10 mouse cellular contexts compared by ENCODE assay signal in genomic region chr11:69989949-69990348, GRCm38 (mm10). TPM values are rescaled to one million over a fixed set of nuclear protein-coding genes. Genes with fewer than 3 reads are reported as not detected.
DNase-seq lines count a peak whose midpoint lies in the region; ATAC-seq lines count a peak whose summit lies in the region.
"Had no signal": no experiment of that assay in that cellular context is flagged by ENCODE, and none has a peak within 500 bp of the region (broad histone marks: within the 10 kb centered on the region; RNA-seq: fewer than 3 reads in every experiment).

No protein-coding gene starts in this region.

- no peaks in the 10 kb centered on the region for H3K9me3 ChIP-seq in forebrain, embryonic 15.5 days
- H3K9me3 ChIP-seq in forebrain, embryonic 12.5 days = no peaks in the 10 kb centered on the region
- H3K9me3 ChIP-seq in embryonic facial prominence, embryonic 12.5 days = no peaks in the 10 kb centered on the region
- H3K9me3 ChIP-seq in liver, embryonic 12.5 days (replicated peaks) = no peaks in the 10 kb centered on the region

- ATAC-seq in forebrain, embryonic 15.5 days (replicated peaks) = no peak
- ATAC-seq in forebrain, embryonic 12.5 days (ENCODE audit: low FRiP score) = no peak
- no peak for ATAC-seq in embryonic facial prominence, embryonic 12.5 days (ENCODE audit: insufficient number of reproducible peaks, insufficient read depth, low FRiP score, low TSS enrichment)
- no peak for ATAC-seq in liver, embryonic 12.5 days
- ATAC-seq in CD4-positive, CD25-positive, alpha-beta regulatory T cell, adult 4 months = no peak

- no peak overlapping the region for H3K4me2 ChIP-seq in forebrain, embryonic 15.5 days (replicated peaks)
- no peak overlapping the region for H3K4me2 ChIP-seq in forebrain, embryonic 12.5 days
- no peak overlapping the region for H3K4me2 ChIP-seq in embryonic facial prominence, embryonic 12.5 days (replicated peaks)
- peak overlapping the region; percentile 82; the same call in 1 of the 2 replicates for H3K4me2 ChIP-seq in liver, embryonic 12.5 days

- H3K36me3 ChIP-seq in forebrain, embryonic 15.5 days = peaks cover 65% of the 10 kb centered on the region
- H3K36me3 ChIP-seq in forebrain, embryonic 12.5 days (replicated peaks) = peaks cover 64% of the 10 kb centered on the region
- peaks cover 67% of the 10 kb centered on the region for H3K36me3 ChIP-seq in embryonic facial prominence, embryonic 12.5 days
- H3K36me3 ChIP-seq in liver, embryonic 12.5 days = peaks cover 80% of the 10 kb centered on the region

- H3K4me1 ChIP-seq in forebrain, embryonic 15.5 days = peaks cover 25% of the 10 kb centered on the region
- peaks cover 19% of the 10 kb centered on the region for H3K4me1 ChIP-seq in forebrain, embryonic 12.5 days
- H3K4me1 ChIP-seq in embryonic facial prominence, embryonic 12.5 days = peaks cover 8% of the 10 kb centered on the region
- H3K4me1 ChIP-seq in liver, embryonic 12.5 days = peaks cover 29% of the 10 kb centered on the region

- WGBS in forebrain, embryonic 15.5 days = 88% methylated on average over 8 of the region's 8 CpGs
- 86% methylated on average over 8 of the region's 8 CpGs for WGBS in forebrain, embryonic 12.5 days
- WGBS in embryonic facial prominence, embryonic 12.5 days = 95% methylated on average over 8 of the region's 8 CpGs
- WGBS in liver, embryonic 12.5 days (ENCODE audit: insufficient replicate concordance) = 81% methylated on average over 8 of the region's 8 CpGs

- no peaks in the 10 kb centered on the region for H3K27me3 ChIP-seq in forebrain, embryonic 15.5 days
- no peaks in the 10 kb centered on the region for H3K27me3 ChIP-seq in forebrain, embryonic 12.5 days
- no peaks in the 10 kb centered on the region for H3K27me3 ChIP-seq in embryonic facial prominence, embryonic 12.5 days
- H3K27me3 ChIP-seq in liver, embryonic 12.5 days (replicated peaks) = no peaks in the 10 kb centered on the region

- peak overlapping the region; percentile 53; the same call in 1 of the 2 replicates for H3K4me3 ChIP-seq in forebrain, embryonic 15.5 days
- H3K4me3 ChIP-seq in forebrain, embryonic 12.5 days (replicated peaks) = no peak overlapping the region
- H3K4me3 ChIP-seq in embryonic facial prominence, embryonic 12.5 days = peak overlapping the region; percentile 4; the same call in 1 of the 2 replicates
- H3K4me3 ChIP-seq in liver, embryonic 12.5 days = peak overlapping the region; percentile 86; the same call in 1 of the 2 replicates

- no peak overlapping the region for H3K9ac ChIP-seq in forebrain, embryonic 15.5 days (replicated peaks)
- H3K9ac ChIP-seq in forebrain, embryonic 12.5 days = no peak overlapping the region
- H3K9ac ChIP-seq in embryonic facial prominence, embryonic 12.5 days = peak overlapping the region; percentile 12; the same call in 1 of the 2 replicates
- H3K9ac ChIP-seq in liver, embryonic 12.5 days = no peak overlapping the region

- H3K27ac ChIP-seq in forebrain, embryonic 15.5 days (replicated peaks) = peak overlapping the region; percentile 96; the same call in 1 of the 2 replicates
- no peak overlapping the region for H3K27ac ChIP-seq in forebrain, embryonic 12.5 days
- 0 out of 2 replicates have a peak overlapping the region, but pooled peaks have one; percentile 25 for H3K27ac ChIP-seq in embryonic facial prominence, embryonic 12.5 days
- peak overlapping the region; percentile 97 for H3K27ac ChIP-seq in liver, embryonic 12.5 days

- peak; percentile 21 for DNase-seq in kidney, postnatal 10 days
- no peak for DNase-seq in kidney, postnatal 25 days
- DNase-seq in frontal cortex, postnatal 36 days (ENCODE audit: low spot score in 2 of 2) = no peak
- DNase-seq: cerebellum, postnatal 14 days; gastrocnemius, postnatal 10 days had no signal

RNA-seq across cellular contexts. Expression of gene Gabarap, which starts 1.0 kb away (rescaled TPM):
- polyA plus RNA-seq in forebrain, embryonic 15.5 days (2015; fragmentation: Nextera tagmentation; extraction: Ambion mirVana) = 610 and 626 TPM in 2 replicates
- 527 and 539 TPM in 2 replicates for polyA plus RNA-seq in forebrain, embryonic 12.5 days (2016; fragmentation: Nextera tagmentation; extraction: Ambion mirVana)
- polyA plus RNA-seq in embryonic facial prominence, embryonic 12.5 days (2016; fragmentation: Nextera tagmentation; extraction: Ambion mirVana) = 463 and 471 TPM in 2 replicates
- polyA plus RNA-seq in liver, embryonic 12.5 days (2016; fragmentation: Nextera tagmentation; extraction: Ambion mirVana) = 260 and 270 TPM in 2 replicates
- polyA plus RNA-seq in CD4-positive, CD25-positive, alpha-beta regulatory T cell, adult 4 months (2017; shearing (Covaris generic)) = 100 to 1,000 TPM; 282 to 355 TPM

RNA-seq across cellular contexts. Expression of gene Phf23, which starts 5.6 kb away (rescaled TPM):
- 71.5 and 75.6 TPM in 2 replicates for polyA plus RNA-seq in forebrain, embryonic 15.5 days (2015; fragmentation: Nextera tagmentation; extraction: Ambion mirVana)
- 91.3 and 99.1 TPM in 2 replicates for polyA plus RNA-seq in forebrain, embryonic 12.5 days (2016; fragmentation: Nextera tagmentation; extraction: Ambion mirVana)
- 95.1 and 99.1 TPM in 2 replicates for polyA plus RNA-seq in embryonic facial prominence, embryonic 12.5 days (2016; fragmentation: Nextera tagmentation; extraction: Ambion mirVana)
- polyA plus RNA-seq in liver, embryonic 12.5 days (2016; fragmentation: Nextera tagmentation; extraction: Ambion mirVana) = 39.5 and 40.9 TPM in 2 replicates
- 10 to 100 TPM; 41.3 to 43.5 TPM for polyA plus RNA-seq in CD4-positive, CD25-positive, alpha-beta regulatory T cell, adult 4 months (2017; shearing (Covaris generic))

RNA-seq across cellular contexts. Expression of gene Elp5, which starts 7.6 kb away (rescaled TPM):
- polyA plus RNA-seq in forebrain, embryonic 15.5 days (2015; fragmentation: Nextera tagmentation; extraction: Ambion mirVana) = 170 and 171 TPM in 2 replicates
- 129 and 141 TPM in 2 replicates for polyA plus RNA-seq in forebrain, embryonic 12.5 days (2016; fragmentation: Nextera tagmentation; extraction: Ambion mirVana)
- polyA plus RNA-seq in embryonic facial prominence, embryonic 12.5 days (2016; fragmentation: Nextera tagmentation; extraction: Ambion mirVana) = 123 and 130 TPM in 2 replicates
- 88.1 and 91.8 TPM in 2 replicates for polyA plus RNA-seq in liver, embryonic 12.5 days (2016; fragmentation: Nextera tagmentation; extraction: Ambion mirVana)
- 10 to 100 TPM; 69.7 to 79.3 TPM for polyA plus RNA-seq in CD4-positive, CD25-positive, alpha-beta regulatory T cell, adult 4 months (2017; shearing (Covaris generic))

RNA-seq across cellular contexts. Expression of gene Ctdnep1, which starts 9.0 kb away (rescaled TPM):
- polyA plus RNA-seq in forebrain, embryonic 15.5 days (2015; fragmentation: Nextera tagmentation; extraction: Ambion mirVana) = 18.4 and 20.8 TPM in 2 replicates
- polyA plus RNA-seq in forebrain, embryonic 12.5 days (2016; fragmentation: Nextera tagmentation; extraction: Ambion mirVana) = 19.9 and 20.7 TPM in 2 replicates
- 32.4 and 32.8 TPM in 2 replicates for polyA plus RNA-seq in embryonic facial prominence, embryonic 12.5 days (2016; fragmentation: Nextera tagmentation; extraction: Ambion mirVana)
- 14.0 and 15.2 TPM in 2 replicates for polyA plus RNA-seq in liver, embryonic 12.5 days (2016; fragmentation: Nextera tagmentation; extraction: Ambion mirVana)
- polyA plus RNA-seq in CD4-positive, CD25-positive, alpha-beta regulatory T cell, adult 4 months (2017; shearing (Covaris generic)) = 10 to 100 TPM; 21.1 to 25.4 TPM

RNA-seq across cellular contexts. Expression of gene Dvl2, which starts 10.4 kb away (rescaled TPM):
- polyA plus RNA-seq in forebrain, embryonic 15.5 days (2015; fragmentation: Nextera tagmentation; extraction: Ambion mirVana) = 35.3 and 37.5 TPM in 2 replicates
- polyA plus RNA-seq in forebrain, embryonic 12.5 days (2016; fragmentation: Nextera tagmentation; extraction: Ambion mirVana) = 45.2 and 46.6 TPM in 2 replicates
- 67.2 and 70.3 TPM in 2 replicates for polyA plus RNA-seq in embryonic facial prominence, embryonic 12.5 days (2016; fragmentation: Nextera tagmentation; extraction: Ambion mirVana)
- 13.4 and 13.7 TPM in 2 replicates for polyA plus RNA-seq in liver, embryonic 12.5 days (2016; fragmentation: Nextera tagmentation; extraction: Ambion mirVana)
- 1 to 10 TPM; 4.0 to 4.6 TPM for polyA plus RNA-seq in CD4-positive, CD25-positive, alpha-beta regulatory T cell, adult 4 months (2017; shearing (Covaris generic))
